In genomic region chr8:54418035-54418434, GRCm38 (mm10) we compare ENCODE assay signal across 34 mouse cellular contexts.
"Had no signal": no experiment of that assay in that cellular context is flagged by ENCODE, and none has a peak within 500 bp of the region (broad histone marks: within the 10 kb centered on the region; RNA-seq: fewer than 3 reads in every experiment).

No protein-coding gene starts in this region.

- H3K4me3 ChIP-seq: heart, embryonic 12.5 days; heart, embryonic 13.5 days; heart, embryonic 15.5 days; hindbrain, embryonic 10.5 days; hindbrain, embryonic 12.5 days; hindbrain, embryonic 15.5 days; intestine, embryonic 15.5 days; kidney, embryonic 15.5 days; layer of hippocampus, adult 2 months; left cerebral cortex, adult 2 months had no signal

- ATAC-seq: hindbrain, embryonic 16.5 days; hindbrain, postnatal 0 days; inflammation-experienced regulatory T-cells, adult 6 months; intestine, embryonic 15.5 days; intestine, embryonic 16.5 days; intestine, postnatal 0 days had no signal

- DNase-seq: heart, postnatal 10 days; heart, postnatal 14 days; heart, postnatal 36 days; heart, postnatal 4 days; kidney, adult 11 months; kidney, adult 18-20 months; kidney, adult 2 months; kidney, adult 8-10 months; kidney, adult 9 months; kidney, postnatal 10 days; kidney, postnatal 14 days; kidney, postnatal 25 days; kidney, postnatal 36 days; kidney, postnatal 4 days; layer of hippocampus, adult 9-11 months; layer of hippocampus, postnatal 36 days had no signal

- H3K27ac ChIP-seq: heart, embryonic 13.5 days; heart, embryonic 15.5 days; hindbrain, embryonic 10.5 days; hindbrain, embryonic 12.5 days; hindbrain, embryonic 14.5 days; hindbrain, embryonic 15.5 days; hindbrain, postnatal 0 days; intestine, embryonic 15.5 days; kidney, embryonic 15.5 days; kidney, postnatal 0 days; layer of hippocampus, adult 2 months; left cerebral cortex, adult 2 months had no signal

- H3K4me1 ChIP-seq: heart, embryonic 12.5 days; heart, embryonic 15.5 days; hindbrain, embryonic 10.5 days; hindbrain, embryonic 12.5 days; hindbrain, embryonic 15.5 days; intestine, embryonic 15.5 days; kidney, embryonic 15.5 days had no signal

- H3K9ac ChIP-seq: heart, embryonic 12.5 days; heart, embryonic 13.5 days; heart, embryonic 15.5 days; hindbrain, embryonic 12.5 days; hindbrain, embryonic 14.5 days; hindbrain, embryonic 15.5 days; intestine, embryonic 15.5 days; kidney, embryonic 15.5 days had no signal

- H3K9me3 ChIP-seq: heart, embryonic 12.5 days; heart, embryonic 13.5 days; heart, embryonic 15.5 days; hindbrain, embryonic 10.5 days; hindbrain, embryonic 12.5 days; hindbrain, embryonic 15.5 days; intestine, embryonic 15.5 days; kidney, embryonic 15.5 days had no signal

- H3K27me3 ChIP-seq: heart, embryonic 12.5 days; heart, embryonic 13.5 days; heart, embryonic 15.5 days; hindbrain, embryonic 12.5 days; hindbrain, embryonic 15.5 days; intestine, embryonic 15.5 days; kidney, embryonic 15.5 days had no signal

- H3K36me3 ChIP-seq: heart, embryonic 12.5 days; heart, embryonic 13.5 days; heart, embryonic 15.5 days; hindbrain, embryonic 10.5 days; hindbrain, embryonic 12.5 days; hindbrain, embryonic 15.5 days; intestine, embryonic 15.5 days; kidney, embryonic 15.5 days had no signal

- H3K4me2 ChIP-seq: heart, embryonic 11.5 days; heart, embryonic 12.5 days; heart, embryonic 13.5 days; heart, embryonic 15.5 days; hindbrain, embryonic 12.5 days; hindbrain, embryonic 14.5 days; hindbrain, embryonic 15.5 days; intestine, embryonic 15.5 days; kidney, embryonic 15.5 days had no signal
